Mouse (Mus musculus) erythroblast, embryonic 14.5 days (primary cell): Measurements from ENCODE around the gene Fbxo47.

Experiments
- GATA1 ChIP-seq: IDR thresholded peaks from 2 replicates; pipeline ENCODE4 v1.6.1; 2012; ENCODE audit warnings: low read length, inconsistent platforms, mixed read lengths
- TAL1 ChIP-seq: IDR thresholded peaks from 3 replicates; pipeline ENCODE4 v1.6.1; 2012; ENCODE audit warnings: low read length, inconsistent platforms, mixed read lengths

GRCm38 (mm10) chr11:97855473-97855872 is 28.5 kb downstream of the Fbxo47 start:
- TF ChIP-seq GATA1, result no peak
- TF ChIP-seq TAL1, result no peak
